Mouse (Mus musculus) heart, embryonic 16.5 days (tissue): Measurements from ENCODE around the gene D330045A20Rik. TPM values are rescaled to one million over a fixed set of nuclear protein-coding genes. Genes with fewer than 3 reads are reported as not detected.

Source experiments
- polyA plus RNA-seq: library from polyadenylated mRNA; unstranded; fragments of >200 nt; fragmentation: Nextera tagmentation; extraction: Ambion mirVana; gene quantifications from 2 replicates; pipeline ENCODE4 v1.2.1, GENCODE M21; 2015

D330045A20Rik gene
- polyA plus RNA-seq, 1 experiment from 2014 or later, result 1.1 TPM

Other genes starting within 250 kb of the D330045A20Rik start
- gene Trap1a, start 146.7 kb upstream of the D330045A20Rik start, polyA plus RNA-seq, result not detected in 2 replicates
- gene Rnf128, start 82.9 kb downstream of the D330045A20Rik start, polyA plus RNA-seq, result 36.0 and 37.1 TPM in 2 replicates
- gene Tbc1d8b, start 204.6 kb downstream of the D330045A20Rik start, polyA plus RNA-seq, result 2.6 and 2.7 TPM in 2 replicates
- 0.19 and 0.32 TPM in 2 replicates for gene Gm15013, start 234.1 kb downstream of the D330045A20Rik start, polyA plus RNA-seq